Mouse (Mus musculus): ENCODE measurements at regions not wholly inside any gene's neighbourhood (a gene's known extent, or its start where the extent isn't known, plus 50 kb on each side); places are given as distances from the start of the nearest gene placed in this dataset.

DNA sequence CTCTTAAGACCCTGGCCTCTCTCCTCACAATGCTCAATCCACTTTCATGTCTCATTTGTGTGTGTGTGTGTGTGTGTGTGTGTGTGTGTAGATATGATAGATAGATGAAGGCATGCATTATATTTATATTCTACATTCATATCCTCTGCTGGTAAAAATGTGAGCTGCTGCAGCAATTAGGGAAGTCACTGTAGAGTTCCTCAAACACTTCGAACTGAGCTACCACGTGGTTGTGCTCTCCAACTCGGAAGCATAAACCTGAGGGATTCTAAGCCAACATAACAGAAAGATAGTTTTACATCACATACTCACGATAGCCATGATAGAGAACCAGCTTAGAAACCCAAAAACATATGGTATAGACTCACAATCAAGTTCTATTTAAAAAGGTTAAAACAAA lies 565.5 kb upstream of the B3galt2 start:
- no peak for DNase-seq

DNA sequence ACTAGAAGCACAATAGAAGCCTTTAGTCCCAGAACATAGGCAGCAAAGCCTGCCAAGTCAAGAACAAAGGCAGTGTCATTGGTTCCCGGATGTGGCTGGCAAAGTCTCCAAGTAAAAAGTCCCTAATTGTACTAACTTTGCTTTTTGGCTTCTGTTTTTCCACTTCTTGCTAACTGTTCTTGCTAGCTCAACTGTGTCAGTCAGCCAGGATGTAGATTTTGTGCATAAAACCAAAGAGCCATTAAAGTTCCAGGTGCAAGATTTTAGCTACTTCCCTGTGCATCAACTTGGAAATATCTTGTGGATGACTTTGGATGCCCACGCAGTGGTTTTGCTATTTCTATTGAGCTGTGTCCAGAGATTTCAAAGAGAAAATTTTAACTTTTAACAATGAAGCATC lies 560.0 kb upstream of the B3galt2 start:
- DNase-seq: no peak

DNA sequence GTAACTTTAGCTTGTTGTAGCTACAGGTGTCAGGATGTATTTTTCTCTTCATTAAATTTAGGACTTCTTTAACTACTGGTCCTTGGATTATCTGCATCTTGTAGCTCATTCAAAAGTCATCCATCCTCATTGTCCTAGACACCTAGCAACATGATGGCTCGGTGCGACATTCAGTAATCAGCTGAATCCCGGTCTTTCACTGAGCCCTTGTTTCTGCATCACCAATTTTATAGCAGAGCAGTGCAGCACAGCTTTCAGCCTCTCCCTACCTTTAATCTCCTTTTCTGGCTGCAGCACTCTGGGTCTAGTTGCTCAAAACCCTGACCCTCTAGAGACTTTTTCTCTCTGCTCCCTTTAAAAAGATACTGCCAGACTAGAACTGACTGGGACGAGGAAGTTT lies 543.6 kb upstream of the B3galt2 start:
- DNase-seq: no peak

DNA sequence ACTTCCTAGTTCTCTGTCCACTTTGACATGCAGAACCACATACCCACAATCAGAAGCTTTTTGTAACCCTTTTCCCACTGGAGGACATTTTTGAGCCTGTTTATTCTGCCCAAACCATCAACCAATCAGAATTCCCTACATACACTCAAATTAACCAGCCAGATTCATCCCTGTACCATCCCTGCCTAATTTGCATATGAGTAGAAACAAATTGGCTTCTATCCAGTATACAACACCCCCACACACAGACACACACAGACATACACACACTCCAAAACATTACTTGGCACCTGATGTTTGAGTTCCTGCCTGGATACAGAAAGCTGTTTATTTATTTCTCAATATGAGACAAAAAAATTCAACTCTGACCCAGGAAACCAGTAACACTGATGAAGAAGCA lies 542.2 kb upstream of the B3galt2 start:
- DNase-seq: no peak

DNA sequence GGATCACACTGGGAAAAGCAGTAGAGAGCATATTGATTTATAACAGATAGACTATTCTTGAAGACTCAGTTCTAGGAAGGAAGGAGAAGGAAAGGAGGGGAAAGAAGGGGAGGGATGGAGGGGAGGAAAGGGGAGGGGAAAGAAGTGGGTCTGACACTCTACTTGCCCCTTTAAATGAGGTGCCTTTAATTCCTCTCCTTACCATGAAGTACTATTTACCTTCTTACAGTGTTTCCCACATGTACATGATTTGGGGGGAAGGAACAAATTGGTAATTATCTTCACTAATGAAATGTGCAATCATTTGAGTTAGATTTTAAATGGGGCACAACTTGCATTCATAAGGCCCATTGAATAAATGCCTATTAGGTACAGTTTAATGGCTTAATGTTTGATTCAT lies 518.3 kb upstream of the B3galt2 start:
- no peak for DNase-seq

DNA sequence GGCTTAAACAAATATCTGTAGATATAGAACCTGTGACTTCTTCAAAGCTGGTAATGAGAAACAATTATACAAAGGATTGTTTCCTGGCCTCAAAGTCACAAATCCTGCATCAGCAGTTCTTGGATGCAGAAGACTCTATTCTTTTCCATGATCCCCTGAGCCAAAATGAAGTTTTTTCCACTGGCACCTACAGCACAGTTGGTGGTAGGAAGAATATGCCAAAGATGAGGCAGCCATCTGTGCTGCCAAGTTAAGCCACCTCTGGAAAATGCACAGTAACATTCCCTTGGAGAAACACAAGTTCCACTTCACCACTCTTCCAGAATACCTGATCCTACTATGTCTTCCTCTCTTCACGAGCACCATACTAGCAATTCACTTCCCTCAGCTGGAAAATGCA lies 510.2 kb upstream of the B3galt2 start:
- no peak for DNase-seq

DNA sequence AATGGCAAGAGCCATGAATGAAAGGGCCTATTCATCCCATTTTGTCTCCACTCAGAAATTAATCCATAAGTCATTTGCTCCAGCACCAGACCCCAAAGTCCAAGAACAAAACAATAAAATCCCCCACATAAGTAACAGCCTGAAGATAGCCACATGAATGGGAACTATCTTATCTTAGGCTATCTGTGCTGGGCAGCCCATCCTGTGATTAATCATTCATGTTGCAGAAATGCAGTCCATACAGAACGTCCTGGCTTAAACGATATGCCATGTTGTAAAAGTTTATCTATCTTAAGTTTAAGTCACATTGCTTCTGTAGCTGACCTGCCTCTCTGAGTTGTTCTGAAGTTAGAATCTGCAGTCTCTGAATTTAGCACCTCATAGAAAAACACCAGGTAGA lies 507.7 kb upstream of the B3galt2 start:
- DNase-seq: no peak

DNA sequence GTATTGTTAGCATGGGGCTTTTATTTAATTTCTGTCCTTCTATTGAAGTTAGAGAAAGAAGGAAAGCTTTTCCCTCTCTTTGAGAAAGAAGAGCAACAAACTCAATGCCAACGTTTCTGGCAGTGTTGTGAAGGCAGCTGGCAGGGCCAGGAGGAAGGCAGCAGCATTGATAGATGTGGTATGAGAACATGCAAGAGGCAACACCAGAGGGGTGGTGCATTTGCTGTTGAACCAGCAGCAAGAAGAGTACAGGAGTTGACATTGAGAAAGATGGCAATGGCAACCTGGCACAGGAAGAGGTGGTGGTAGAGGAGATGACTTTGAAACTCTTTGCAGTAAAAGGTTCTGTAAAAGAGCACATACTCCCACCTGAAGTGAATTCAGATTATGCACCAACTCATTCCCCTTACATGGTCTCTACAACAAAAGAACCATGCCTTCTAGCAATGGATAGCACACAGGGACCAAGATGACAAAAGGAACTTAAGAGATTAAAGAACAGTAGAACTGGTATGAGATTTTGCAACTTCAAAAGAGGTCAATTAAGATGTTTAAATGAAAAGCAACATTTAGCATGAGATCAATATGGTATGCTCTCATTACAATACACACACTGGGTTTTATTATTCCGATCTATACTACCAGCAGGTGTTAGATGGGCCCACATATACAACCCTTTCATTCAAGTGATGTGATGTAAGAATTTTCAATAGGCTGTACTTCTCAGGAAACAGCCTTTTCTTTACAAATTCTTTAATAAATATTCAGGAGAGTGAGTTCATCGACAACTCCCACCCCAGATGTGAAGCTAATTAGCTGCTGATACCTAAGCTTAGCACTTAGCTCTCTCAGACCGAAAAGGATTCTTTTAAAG lies 495.1 kb upstream of the B3galt2 start:
- no peak for DNase-seq

DNA sequence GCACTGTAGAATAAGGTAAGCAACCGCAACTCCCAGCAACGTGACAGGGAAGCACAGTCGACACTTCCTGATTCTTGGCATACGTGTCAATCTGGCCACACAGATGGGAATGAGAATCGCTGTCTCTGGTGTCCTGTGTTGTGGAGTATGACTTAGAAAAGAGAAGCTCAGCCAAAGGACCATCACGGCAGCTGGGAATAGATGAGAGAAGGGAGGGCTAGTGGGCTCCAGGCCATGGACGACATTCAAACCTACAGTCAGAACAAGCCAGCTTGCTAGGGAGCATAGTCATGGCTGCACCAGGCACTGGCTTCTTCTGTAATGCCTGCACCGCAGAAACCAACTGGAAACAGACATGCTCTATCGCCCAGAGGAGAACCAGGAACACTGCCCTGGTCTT lies 469.2 kb upstream of the B3galt2 start:
- no peak for DNase-seq

DNA sequence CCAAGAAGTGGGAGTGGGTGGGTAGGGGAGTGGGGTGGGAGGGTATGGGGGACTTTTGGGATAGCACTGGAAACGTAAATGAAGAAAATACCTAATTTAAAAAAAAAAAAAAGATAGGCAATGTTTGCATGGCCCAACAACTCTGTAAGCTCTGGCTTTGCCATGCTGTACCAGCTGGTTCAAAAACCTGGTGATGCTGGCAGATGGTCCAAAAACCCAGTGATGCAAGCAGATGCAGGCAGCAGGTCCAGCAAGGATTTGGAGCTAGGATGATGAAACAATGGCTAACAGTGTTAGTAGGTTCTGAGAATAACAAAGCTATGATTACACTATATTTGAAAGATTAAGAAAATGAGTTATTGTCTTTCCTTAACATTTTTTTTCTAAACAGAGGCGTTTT lies 466.6 kb upstream of the B3galt2 start:
- DNase-seq: no peak

DNA sequence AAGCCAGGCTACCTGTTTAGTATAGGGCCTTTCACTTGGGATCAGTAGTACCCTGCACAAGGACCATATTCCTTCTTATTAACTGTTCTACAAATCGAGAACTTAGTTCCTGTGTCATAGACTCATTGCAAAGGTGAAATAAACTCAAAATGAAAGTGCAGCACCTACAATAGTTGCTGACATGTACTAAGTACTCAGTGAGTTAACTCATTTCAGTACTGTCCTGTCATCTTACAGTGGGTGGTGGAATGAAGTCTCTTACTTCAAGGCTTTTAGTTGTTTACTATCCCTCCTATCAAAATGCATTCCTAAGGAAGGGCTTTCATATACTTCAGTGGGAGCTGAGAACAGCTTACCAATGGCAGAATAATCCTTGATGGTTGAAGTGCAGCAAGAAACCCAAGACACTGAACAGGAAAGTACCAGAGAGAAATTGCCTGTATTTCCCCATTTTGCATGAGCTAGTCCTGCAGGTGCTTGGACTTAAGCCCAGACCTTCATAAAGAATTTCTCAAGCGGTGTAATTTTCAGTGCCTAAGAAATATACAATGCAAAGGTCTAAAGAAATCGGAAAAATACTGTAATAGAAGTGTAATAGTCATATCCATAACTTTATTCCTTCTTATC lies 448.2 kb upstream of the B3galt2 start:
- DNase-seq: no peak

DNA sequence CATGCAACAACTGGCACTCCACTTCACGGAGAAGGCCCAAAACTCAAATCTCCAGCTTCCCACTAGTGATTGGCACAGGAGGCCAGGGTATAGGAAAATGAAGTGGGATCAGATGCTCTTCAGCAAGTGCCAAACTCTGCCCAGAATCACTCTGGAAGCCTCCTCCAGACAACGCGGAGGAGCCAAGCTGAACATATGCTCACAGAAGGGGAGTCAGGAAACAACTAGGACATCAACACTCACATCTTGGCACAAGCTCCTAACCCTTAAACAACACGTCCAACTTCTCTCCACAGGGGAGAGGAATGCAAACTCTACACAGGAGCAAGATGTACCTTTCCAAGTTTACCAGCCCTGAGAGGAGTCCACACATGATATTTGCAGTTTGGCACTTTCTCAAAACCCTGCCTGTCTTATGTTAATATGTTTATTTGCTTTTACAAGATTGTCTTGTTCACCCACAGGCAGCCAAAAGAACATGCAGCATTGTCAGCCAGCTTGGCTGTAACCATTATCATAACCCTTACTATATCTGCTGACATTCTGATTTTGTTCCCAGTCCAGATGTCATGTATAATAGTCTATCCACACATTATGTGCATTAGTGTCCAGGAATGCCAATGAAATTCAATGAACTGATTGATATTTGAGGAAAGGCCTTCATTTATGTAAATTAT lies 440.1 kb upstream of the B3galt2 start:
- DNase-seq: no peak

DNA sequence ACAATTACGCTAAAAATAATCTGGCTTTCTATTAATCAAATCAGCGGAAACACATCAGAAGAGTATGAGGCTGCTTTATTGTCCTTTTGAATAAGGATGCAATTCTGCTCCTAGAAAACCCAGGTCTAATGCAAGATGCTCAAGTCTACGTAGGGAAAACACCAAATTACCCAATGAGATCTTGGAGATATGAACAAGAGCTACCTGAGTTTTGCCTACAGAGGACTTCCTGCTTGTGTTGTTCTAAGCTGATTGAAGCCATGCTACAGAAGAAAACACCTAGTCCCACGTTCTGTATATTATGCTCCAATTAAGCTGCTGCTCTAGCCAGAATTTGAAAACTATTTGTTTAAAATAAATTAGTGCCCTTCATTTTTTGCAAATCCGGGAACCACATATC lies 439.5 kb upstream of the B3galt2 start:
- no peak for DNase-seq

DNA sequence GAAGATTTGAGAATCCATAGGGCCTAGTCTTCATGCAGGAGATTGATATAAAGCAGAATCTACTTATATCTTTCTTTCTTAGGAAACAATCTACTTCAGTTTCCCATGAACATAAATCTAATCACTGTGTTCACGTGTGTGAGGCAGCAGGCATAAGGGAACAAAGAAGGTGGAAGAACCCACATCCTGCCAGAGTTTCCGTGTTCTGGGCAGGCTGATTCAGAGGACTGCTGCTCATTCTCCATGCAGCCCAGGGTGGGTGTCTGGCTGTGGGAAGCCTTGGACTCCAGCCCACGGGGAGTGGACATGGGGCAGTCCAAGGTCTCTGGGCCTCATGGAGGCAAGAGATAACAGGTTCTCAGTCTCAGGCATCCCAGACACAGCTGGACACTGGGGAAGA lies 438.3 kb upstream of the B3galt2 start:
- peak in 1 of 2 experiments; percentile 2 for DNase-seq

DNA sequence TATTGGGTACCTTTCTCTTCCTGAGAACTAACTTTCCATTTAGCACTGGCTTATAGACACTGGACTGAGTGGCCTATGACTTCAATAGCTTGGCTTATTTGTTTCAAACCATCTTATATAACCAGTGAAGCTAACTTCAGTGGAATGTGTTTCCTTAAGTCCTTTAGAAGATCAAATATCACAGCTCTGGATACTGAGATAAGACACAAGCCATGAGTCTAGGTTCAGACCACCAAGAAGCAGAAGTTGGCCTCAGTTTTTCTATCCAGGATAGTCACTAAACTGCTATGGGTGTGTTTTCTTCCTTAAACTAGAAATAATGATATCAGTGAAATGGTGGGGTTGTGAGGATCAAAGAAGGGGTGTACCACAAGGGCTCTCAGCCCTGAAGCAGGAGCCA lies 436.4 kb upstream of the B3galt2 start:
- no peak for DNase-seq

DNA sequence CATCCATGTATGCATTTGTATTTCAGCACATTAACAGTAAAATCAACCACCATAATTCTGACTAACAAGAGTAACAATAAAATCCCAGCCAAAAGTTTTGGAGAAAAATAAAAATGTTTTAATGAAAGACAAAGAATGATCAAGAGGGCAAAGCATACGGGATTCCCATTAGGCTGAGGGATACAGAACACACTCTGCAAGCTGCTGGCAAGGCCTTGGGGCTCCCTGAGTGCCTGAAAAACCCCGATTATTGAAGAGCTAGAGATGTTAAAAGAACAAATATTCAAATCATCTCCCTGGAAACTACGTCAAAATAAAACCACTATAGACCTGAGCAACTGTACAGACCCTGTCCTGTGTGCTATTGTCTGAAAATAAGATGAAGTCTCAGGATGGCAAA lies 433.5 kb upstream of the B3galt2 start:
- no peak for DNase-seq

DNA sequence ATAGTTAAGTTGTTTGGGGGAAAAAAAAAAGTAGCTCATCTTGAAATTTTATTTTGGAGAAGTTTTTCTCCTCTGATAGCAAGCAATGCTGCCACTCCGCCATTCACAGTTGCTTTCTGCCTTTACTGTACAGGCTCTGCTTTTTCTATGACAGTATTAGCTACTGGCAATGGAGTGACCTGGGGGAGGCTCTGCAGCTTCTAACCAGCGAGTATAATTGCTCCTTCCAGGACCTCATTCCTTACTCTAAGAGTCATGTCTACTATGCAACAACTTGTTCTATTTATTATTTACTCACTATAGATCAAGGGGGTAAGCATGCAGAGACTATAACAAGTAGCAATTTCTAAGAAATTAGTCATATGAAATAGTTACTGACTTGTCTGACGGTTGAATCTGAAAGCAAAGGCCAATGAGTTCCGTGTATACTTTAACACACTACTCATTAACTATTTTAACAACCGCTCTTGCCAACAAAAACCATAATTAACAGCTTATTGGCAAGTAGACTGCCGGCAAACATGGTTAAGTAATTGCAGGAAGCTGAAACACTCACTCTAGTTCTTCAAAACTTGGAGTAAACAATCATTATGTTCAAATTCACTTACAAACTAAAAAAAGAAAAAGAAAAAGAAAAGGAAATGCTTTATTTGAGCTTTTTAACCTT lies 432.9 kb upstream of the B3galt2 start:
- DNase-seq: no peak

DNA sequence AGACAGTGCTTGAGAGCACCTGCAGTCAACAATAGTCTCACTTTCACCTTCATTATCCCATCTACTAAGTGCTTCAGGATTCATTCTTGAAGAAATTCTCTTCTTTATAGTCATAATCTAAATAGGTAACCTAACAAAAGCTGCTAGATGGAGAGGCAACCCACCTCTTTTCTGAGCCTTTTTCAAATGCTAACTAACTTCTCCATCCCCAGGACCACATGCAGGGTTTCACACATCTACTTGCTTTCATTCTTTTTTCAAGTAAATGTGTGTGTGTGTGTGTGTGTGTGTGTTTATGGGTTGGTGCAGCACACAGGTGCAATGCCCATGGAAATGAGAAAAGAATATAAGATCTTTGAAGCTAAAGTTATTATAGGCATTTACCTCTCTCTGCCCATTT lies 423.1 kb upstream of the B3galt2 start:
- DNase-seq: no peak

DNA sequence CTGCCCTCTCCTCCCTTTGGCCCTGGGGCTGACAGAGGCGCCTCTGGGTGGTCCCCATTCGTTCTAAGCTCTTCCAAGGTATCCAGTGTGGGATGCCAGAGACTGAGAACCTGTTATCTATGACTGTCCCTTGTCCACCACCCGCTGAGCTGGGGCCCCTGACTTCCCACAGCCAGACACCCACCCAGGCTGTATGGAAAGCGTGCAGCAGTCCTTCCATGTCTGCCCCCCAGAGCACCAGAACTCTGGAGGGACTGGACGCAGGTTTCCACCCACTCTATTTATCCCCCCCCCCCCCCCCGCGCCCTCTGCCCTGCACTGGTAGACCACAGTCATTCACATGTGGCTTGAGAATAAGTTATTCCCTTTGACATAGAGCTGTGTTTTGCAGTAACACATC lies 408.5 kb upstream of the B3galt2 start:
- no peak for DNase-seq

DNA sequence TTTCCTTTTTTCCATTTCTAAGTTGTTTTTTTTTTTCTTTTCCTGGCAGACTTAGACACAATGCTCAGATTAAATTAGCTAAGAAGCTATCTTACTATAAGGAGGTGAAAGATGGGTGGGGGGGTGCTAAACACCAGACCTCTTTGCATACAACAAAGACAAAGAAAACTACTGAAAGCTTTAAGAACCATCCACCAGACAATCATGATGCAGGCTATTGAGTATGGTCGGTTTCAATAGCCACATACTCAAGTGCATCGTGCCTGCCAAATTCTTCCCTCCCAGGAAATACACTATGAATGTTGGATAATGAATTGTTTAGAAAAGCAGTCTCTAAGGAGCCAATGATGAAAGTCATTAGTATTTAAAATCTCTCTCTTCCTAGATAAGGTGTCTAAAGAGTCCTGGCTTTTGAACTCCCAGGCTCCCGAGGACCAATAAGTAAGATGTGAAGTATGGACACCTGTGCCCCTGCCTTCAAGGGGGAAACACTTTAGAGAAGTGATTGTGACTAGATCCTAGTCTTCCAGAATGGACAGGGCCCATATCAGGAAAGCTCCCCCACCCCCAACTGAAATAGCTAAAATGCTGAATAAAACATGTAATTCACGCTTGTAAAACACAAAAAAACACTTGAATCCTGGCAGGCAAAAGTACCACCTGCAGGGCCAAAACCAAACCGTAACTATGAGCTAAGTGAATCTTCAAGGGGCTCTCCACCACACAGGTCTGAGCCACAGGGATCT lies 381.8 kb upstream of the B3galt2 start:
- DNase-seq: no peak

DNA sequence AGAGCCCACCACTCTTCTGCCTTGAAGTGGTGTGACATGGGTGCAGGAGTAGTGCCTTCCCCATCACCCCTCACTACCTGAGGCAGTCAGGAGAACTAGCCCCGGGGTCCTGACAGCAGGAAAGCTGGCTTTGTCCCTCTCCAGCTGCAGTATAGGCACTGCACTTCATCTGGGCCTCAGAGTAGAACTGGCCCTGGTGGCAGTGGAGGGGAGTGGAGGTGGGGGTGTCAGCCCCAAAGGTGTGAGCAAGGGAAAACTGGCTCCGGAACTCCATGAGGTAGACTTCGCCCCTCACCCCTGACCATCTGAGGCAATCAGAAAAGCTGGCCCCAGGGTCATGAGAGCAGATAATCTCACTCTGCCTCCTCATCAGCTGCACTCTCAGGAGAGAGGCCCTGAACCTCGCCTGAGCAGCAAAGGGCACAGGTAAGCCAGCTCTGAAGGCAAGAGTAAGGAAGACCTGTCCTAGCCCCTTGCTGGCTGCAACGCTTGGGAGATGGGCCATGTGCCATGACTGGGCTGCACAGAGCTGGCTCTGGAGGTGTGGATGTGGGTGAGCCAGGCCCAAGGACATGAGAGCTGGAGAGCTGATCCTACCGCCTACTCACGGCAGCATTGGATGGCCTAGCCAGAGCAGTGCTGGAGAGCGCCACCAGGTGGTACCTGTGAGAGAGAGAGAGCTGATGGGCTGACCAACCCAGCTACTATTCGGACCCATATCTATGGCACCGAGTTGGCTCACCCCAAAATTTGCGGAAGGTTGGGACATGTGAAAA lies 377.0 kb upstream of the B3galt2 start:
- no peak for DNase-seq
